Mouse (Mus musculus) G1E (cell line): ENCODE results near the gene Mlip. TPM values are rescaled to one million over a fixed set of nuclear protein-coding genes. Genes with fewer than 3 reads are reported as not detected.

ENCODE experiments used
- ATAC-seq: 2 replicates; pipeline ENCODE4 v1.8.0; 2016; ENCODE audit warnings: mild to moderate bottlenecking; ENCODE audit not compliant: insufficient number of reproducible peaks, poor library complexity, low FRiP score, severe bottlenecking; ENCODE audit errors: extremely low read depth
- DNase-seq: peaks from one replicate; pipeline ENCODE4 v3.0.0; 2012; ENCODE audit warnings: low spot score
- H3K27me3 ChIP-seq: 2 replicates; pipeline ENCODE4 v1.6.1; 2012; ENCODE audit warnings: mild to moderate bottlenecking, low read length, inconsistent platforms; ENCODE audit not compliant: insufficient read depth
- H3K36me3 ChIP-seq: replicated peaks from 2 replicates; pipeline ENCODE3; 2012; ENCODE audit warnings: mild to moderate bottlenecking, inconsistent platforms
- H3K4me1 ChIP-seq: 2 replicates; pipeline ENCODE4 v1.6.1; 2012; ENCODE audit warnings: low read depth, low read length, inconsistent platforms, mixed read lengths; ENCODE audit not compliant: insufficient read depth
- H3K4me3 ChIP-seq: 2 replicates; pipeline ENCODE4 v1.5.1; 2012; ENCODE audit warnings: low read depth, mild to moderate bottlenecking, inconsistent platforms, low read length, moderate library complexity, mixed read lengths
- H3K9me3 ChIP-seq: replicated peaks from 2 replicates; pipeline ENCODE4 v1.6.1; 2012; ENCODE audit warnings: inconsistent platforms
- CTCF ChIP-seq: IDR thresholded peaks from 2 replicates; pipeline ENCODE4 v1.5.1; 2012; ENCODE audit warnings: low read depth, low read length, inconsistent platforms, mixed read lengths
- GATA1 ChIP-seq: IDR thresholded peaks from 2 replicates; pipeline ENCODE4 v1.6.1; 2012; ENCODE audit warnings: borderline replicate concordance, low read length, inconsistent platforms, mixed read lengths
- GATA2 ChIP-seq: IDR thresholded peaks from 2 replicates; pipeline ENCODE4 v1.6.1; 2012; ENCODE audit warnings: low read depth, low read length, inconsistent platforms, borderline replicate concordance
- POLR2AphosphoS5 ChIP-seq: IDR thresholded peaks from 2 replicates; pipeline ENCODE4 v1.6.1; 2012; ENCODE audit warnings: low read depth, low read length, inconsistent platforms; ENCODE audit not compliant: insufficient replicate concordance
- TAL1 ChIP-seq: conservative IDR thresholded peaks from 2 replicates; pipeline ENCODE4 v1.6.1; 2012; ENCODE audit warnings: low read depth, low read length, inconsistent platforms, mixed read lengths
- polyA plus RNA-seq: library from polyadenylated mRNA; stranded (reverse); fragments of >175 nt; gene quantifications from 2 replicates; pipeline ENCODE4 v1.2.3, GENCODE M21; 2012
- total RNA-seq, 2 experiments: library from RNA; stranded (forward) in 1 of 2; stranded (reverse) in 1 of 2; fragments of 200-1000 nt in 1 of 2; fragments of >200 nt in 1 of 2; fragmentation: Nextera tagmentation in 1 of 2; gene quantifications; 2 replicates each; pipeline ENCODE4 v1.2.3; 2014 to 2017

Gene Mlip
- total and polyA plus RNA-seq, 3 experiments: 0.16 TPM; not detected in 2

DNA sequence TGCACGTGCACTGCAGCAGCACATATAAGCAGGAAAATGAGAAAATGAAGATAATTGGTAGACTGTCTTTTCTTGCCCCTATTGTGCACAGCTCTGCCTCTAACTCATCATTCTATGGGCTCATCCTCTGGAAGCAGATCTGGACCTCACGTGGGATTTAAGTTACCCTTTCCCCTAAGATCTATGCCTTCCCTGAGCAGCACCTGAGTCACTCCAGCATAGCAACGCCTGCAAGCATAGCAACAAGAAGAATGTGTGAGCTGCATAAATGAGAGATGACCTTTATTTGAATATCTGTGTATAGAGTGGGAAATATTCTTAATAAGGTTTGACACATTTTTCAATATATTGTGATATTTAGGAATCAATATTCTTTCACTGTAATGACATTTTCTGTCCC is 176.9 kb downstream of the Mlip start:
- Histone ChIP-seq H3K4me1 (no peaks in the 10 kb centered on the region), H3K36me3 (no peaks in the 10 kb centered on the region), H3K27me3 (no peaks in the 10 kb centered on the region), H3K4me3 (no peak overlapping the region), H3K9me3 (no peaks in the 10 kb centered on the region; the same call in 1 of the 2 replicates)
- TF ChIP-seq POLR2AphosphoS5 (no peak), TAL1 (no peak), GATA1 (no peak), CTCF (no peak), GATA2 (no peak)
- no peak for ATAC-seq
- DNase-seq: no peak

DNA sequence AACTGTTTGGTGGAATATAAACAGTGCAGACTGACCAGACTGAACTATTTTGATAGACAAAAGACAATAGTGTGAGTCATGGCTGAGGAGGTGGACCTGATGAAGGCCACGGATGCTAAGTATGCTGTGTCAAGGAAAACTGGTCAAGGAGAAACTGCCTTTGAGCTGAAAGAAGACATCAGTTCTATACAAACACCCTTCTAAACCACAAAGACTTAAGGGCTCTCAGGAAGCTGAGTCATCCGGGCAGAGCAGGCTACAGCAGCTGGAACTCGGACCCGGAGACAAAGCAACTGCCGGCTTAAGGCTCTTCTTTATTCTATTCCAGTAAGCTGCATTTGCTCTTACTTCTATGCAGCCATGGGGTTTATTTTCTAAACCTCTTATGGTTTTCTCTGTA is 180.7 kb downstream of the Mlip start:
- H3K9me3 ChIP-seq: peaks cover 6% of the 10 kb centered on the region
- H3K4me3 ChIP-seq: no peak overlapping the region
- no peaks in the 10 kb centered on the region for H3K4me1 ChIP-seq
- TF ChIP-seq CTCF (no peak), POLR2AphosphoS5 (no peak), GATA1 (no peak), TAL1 (no peak), GATA2 (no peak)
- ATAC-seq (no peak), DNase-seq (no peak)
- H3K36me3 ChIP-seq: no peaks in the 10 kb centered on the region
- no peaks in the 10 kb centered on the region for H3K27me3 ChIP-seq

DNA sequence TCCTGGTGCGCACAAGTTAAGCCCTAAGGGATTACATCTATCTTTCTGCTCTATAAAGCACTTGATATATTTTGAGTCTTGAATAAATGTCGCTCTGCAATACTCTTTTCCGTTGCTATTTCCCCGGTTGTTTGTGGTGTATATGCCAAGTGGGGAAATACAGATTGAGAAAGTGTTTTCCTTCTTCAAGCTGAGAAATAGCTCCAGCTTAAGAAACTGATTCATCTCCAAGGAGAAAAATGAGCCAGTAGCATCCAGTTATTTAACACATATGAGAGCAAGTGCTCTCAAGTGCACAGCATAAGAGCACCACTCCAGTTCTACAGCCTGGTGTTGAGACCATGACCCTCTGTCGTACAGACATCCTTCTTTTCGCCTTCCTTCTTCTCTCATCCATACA is 186.9 kb downstream of the Mlip start:
- TF ChIP-seq POLR2AphosphoS5: no peak
- no peak for TF ChIP-seq GATA2
- no peak for TF ChIP-seq TAL1
- no peak for TF ChIP-seq GATA1
- Histone ChIP-seq H3K27me3 (no peaks in the 10 kb centered on the region), H3K4me3 (no peak overlapping the region), H3K36me3 (no peaks in the 10 kb centered on the region), H3K9me3 (peaks cover 6% of the 10 kb centered on the region), H3K4me1 (no peaks in the 10 kb centered on the region)
- no peak for ATAC-seq
- DNase-seq: no peak

DNA sequence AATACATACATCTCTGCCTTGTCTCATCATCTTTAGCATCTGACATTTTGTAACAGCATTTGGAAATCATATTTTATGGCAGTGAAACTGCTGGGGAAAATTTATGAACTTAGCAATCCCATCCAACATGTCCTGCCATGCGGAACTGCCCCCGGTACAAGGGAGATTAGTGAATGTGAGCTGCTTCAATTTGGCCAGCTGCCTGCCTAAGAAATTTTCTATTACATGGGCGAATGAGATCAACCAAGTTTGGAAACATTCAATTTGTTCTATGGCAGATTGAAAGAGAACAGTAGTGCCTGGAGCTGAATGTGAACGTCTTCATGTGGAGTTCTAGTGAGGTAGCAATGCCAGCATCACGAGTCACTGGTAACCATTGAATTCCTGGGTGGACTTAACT is 191.0 kb downstream of the Mlip start:
- DNase-seq (no peak), ATAC-seq (no peak)
- Histone ChIP-seq H3K9me3 (no peaks in the 10 kb centered on the region), H3K4me3 (no peak overlapping the region), H3K36me3 (no peaks in the 10 kb centered on the region), H3K27me3 (no peaks in the 10 kb centered on the region), H3K4me1 (no peaks in the 10 kb centered on the region)
- TF ChIP-seq POLR2AphosphoS5 (no peak), GATA2 (no peak), CTCF (no peak), TAL1 (no peak)

DNA sequence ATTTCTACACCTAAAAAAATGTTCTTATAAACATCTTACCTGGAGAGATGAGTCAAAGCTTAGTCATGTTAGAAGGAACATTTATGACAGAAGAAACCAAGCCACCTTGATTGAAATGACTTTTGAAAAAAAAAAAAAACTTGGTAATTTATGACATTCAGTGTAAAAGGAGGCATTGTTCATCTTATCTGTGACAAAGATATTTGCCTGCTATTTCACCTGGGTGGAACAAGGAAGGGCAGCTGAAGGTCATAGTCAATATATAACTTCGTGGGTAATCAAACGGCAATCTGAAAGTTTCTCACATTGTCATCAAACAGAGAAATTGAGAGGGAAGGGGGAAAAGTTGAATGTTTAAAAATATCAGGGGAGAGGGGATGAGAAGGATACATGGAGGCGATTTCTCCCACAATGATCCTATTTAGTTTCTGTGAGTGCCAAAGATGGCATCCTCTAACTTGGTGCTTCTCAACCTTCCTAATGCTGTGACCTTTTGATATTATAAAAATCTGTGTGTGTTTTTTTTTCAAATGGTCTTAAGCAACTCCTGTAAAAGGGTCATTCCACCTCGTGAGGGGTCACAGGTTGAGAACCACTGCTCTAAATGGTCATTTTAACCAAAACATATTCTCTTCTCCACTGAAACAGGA is 192.4 kb downstream of the Mlip start:
- Histone ChIP-seq H3K4me3 (no peak overlapping the region), H3K9me3 (no peaks in the 10 kb centered on the region), H3K36me3 (no peaks in the 10 kb centered on the region), H3K4me1 (no peaks in the 10 kb centered on the region), H3K27me3 (no peaks in the 10 kb centered on the region)
- DNase-seq: no peak
- TF ChIP-seq POLR2AphosphoS5: no peak
- no peak for TF ChIP-seq GATA2
- TF ChIP-seq CTCF: no peak
- TF ChIP-seq TAL1: no peak
- TF ChIP-seq GATA1: no peak
- ATAC-seq: no peak

DNA sequence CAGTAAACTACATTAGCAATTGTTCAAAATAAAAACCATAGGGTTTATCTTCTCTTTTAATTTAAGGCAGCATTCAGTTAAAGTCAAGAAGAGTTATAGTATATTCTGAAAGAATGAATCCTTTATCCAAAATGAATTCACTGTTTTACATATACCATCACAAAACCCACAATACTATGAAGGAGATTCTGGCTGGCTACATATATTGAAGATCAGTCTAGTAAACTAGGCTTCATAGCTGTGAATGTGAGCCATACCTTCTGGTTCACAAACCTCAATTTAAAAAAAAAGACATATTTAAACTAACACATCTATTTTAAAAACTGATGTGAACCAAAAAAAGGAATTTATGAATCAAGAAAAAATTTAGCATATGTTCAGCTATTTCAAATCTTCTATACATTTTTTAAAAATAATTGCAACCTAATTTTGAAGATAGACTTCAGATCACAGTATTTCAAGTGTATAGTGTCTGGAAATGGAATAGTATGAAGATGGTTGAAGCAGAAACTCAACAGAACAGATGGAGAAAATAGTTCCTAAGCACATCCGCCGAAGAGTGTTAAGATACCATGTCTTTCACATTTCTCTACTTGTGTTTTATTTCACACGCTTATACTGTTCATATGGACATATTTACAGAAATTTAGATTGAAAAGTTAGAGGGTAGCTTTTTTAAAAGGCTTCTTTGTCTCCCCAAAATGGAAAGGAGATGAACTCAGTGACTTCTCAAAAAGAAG is 204.1 kb downstream of the Mlip start:
- Histone ChIP-seq H3K9me3 (no peaks in the 10 kb centered on the region), H3K4me1 (no peaks in the 10 kb centered on the region), H3K27me3 (no peaks in the 10 kb centered on the region), H3K4me3 (no peak overlapping the region), H3K36me3 (no peaks in the 10 kb centered on the region)
- ATAC-seq (no peak), DNase-seq (no peak)
- TF ChIP-seq TAL1: no peak

DNA sequence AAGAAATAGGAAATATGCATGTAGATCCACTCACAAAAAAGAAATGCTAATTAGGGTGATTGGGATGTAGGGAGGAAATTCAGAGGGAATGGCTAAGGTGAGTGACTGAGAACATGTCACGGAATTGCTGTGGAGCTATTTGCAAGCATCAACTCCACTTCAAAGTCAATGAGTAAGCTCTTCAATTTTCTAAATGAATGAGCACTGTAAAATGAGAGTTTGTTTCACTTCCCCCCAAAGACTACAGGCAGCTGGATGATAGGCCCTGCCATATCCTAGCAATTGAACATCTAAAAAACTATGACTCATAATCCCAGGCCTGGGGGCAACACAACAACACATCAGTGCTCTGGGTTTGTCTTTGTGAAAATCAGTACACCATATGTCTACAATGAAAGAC is 233.0 kb downstream of the Mlip start:
- ATAC-seq (no peak), DNase-seq (no peak)
- H3K9me3 ChIP-seq: no peaks in the 10 kb centered on the region
- H3K27me3 ChIP-seq: no peaks in the 10 kb centered on the region
- no peaks in the 10 kb centered on the region for H3K4me1 ChIP-seq
- no peak overlapping the region for H3K4me3 ChIP-seq
- no peak for TF ChIP-seq POLR2AphosphoS5
- TF ChIP-seq GATA1: no peak
- no peak for TF ChIP-seq GATA2
- no peak for TF ChIP-seq CTCF
- TF ChIP-seq TAL1: no peak
- no peaks in the 10 kb centered on the region for H3K36me3 ChIP-seq
